11 mouse cellular contexts compared by ENCODE assay signal in the genomic region with DNA sequence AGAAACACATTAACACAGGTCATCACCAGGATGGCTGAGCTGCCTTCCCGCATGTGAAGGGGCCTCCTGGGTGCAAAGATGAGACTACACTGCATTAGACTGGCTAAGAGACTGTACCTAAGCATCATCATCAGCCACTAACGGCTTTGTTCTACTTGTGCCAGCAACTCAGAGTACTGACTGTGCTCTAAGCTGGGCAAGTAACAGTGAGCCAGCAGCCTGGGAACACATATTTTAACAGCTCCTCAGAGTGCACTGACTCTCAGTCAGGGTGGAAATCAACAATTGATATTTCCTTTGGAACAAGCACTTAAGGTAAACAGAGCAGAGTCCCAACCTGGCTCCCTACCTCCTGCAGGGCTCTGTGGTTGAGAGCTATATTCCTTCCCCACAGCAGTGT. TPM values are rescaled to one million over a fixed set of nuclear protein-coding genes. Genes with fewer than 3 reads are reported as not detected.
DNase-seq lines count a peak whose midpoint lies in the region; ATAC-seq lines count a peak whose summit lies in the region.
"Had no signal": no experiment of that assay in that cellular context is flagged by ENCODE, and none has a peak within 500 bp of the region (broad histone marks: within the 10 kb centered on the region; RNA-seq: fewer than 3 reads in every experiment).

No protein-coding gene starts in this region.

- H3K4me2 ChIP-seq in forebrain, embryonic 11.5 days (ENCODE audit: low read depth, low read length, severe bottlenecking), result no peak overlapping the region
- H3K4me2 ChIP-seq in kidney, embryonic 15.5 days, result no peak overlapping the region
- H3K4me2 ChIP-seq in heart, embryonic 13.5 days, result no peak overlapping the region
- no peak overlapping the region for H3K4me2 ChIP-seq in limb, embryonic 15.5 days
- H3K4me2 ChIP-seq: embryonic facial prominence, embryonic 12.5 days had no signal

- H3K27me3 ChIP-seq in forebrain, embryonic 10.5 days (ENCODE audit: poor library complexity, severe bottlenecking), result no peaks in the 10 kb centered on the region
- H3K27me3 ChIP-seq in forebrain, embryonic 11.5 days (ENCODE audit: control insufficient read depth, insufficient read depth, low read length), result no peaks in the 10 kb centered on the region
- H3K27me3 ChIP-seq in kidney, embryonic 15.5 days, result no peaks in the 10 kb centered on the region
- no peaks in the 10 kb centered on the region for H3K27me3 ChIP-seq in heart, embryonic 13.5 days (replicated peaks)
- H3K27me3 ChIP-seq in limb, embryonic 15.5 days, result no peaks in the 10 kb centered on the region
- H3K27me3 ChIP-seq: embryonic facial prominence, embryonic 12.5 days had no signal

- no peaks in the 10 kb centered on the region for H3K9me3 ChIP-seq in forebrain, embryonic 10.5 days
- H3K9me3 ChIP-seq in forebrain, embryonic 11.5 days (ENCODE audit: control insufficient read depth, low read length), result no peaks in the 10 kb centered on the region
- no peaks in the 10 kb centered on the region for H3K9me3 ChIP-seq in kidney, embryonic 15.5 days (replicated peaks)
- H3K9me3 ChIP-seq in heart, embryonic 13.5 days, result no peaks in the 10 kb centered on the region
- no peaks in the 10 kb centered on the region for H3K9me3 ChIP-seq in limb, embryonic 15.5 days
- H3K9me3 ChIP-seq: embryonic facial prominence, embryonic 12.5 days had no signal

- no peak for DNase-seq in forebrain, embryonic 10.5 days (ENCODE audit: extremely low spot score, low spot score)
- no peak for DNase-seq in forebrain, embryonic 11.5 days (ENCODE audit: low spot score)
- no peak for DNase-seq in kidney, adult 9 months
- no peak for DNase-seq in testis, postnatal 14 days (ENCODE audit: low spot score)
- no peak for DNase-seq in ovary, postnatal 10 days (ENCODE audit: low spot score)
- DNase-seq: lung, postnatal 14 days; retina, postnatal 1 day had no signal

- no peak overlapping the region for H3K4me3 ChIP-seq in forebrain, embryonic 10.5 days
- H3K4me3 ChIP-seq in forebrain, embryonic 11.5 days (ENCODE audit: low read depth, low read length), result no peak overlapping the region
- no peak overlapping the region for H3K4me3 ChIP-seq in kidney, embryonic 15.5 days (replicated peaks)
- no peak overlapping the region for H3K4me3 ChIP-seq in heart, embryonic 13.5 days
- H3K4me3 ChIP-seq in limb, embryonic 15.5 days, result no peak overlapping the region
- H3K4me3 ChIP-seq: embryonic facial prominence, embryonic 12.5 days had no signal

- ATAC-seq in forebrain, embryonic 11.5 days (replicated peaks; ENCODE audit: low FRiP score), result no peak
- ATAC-seq in kidney, embryonic 15.5 days (replicated peaks; ENCODE audit: low FRiP score), result no peak
- ATAC-seq in heart, embryonic 13.5 days (ENCODE audit: extremely low read depth, insufficient number of reproducible peaks, low FRiP score, low TSS enrichment), result no peak
- no peak for ATAC-seq in limb, embryonic 15.5 days (ENCODE audit: insufficient number of reproducible peaks, low FRiP score, low TSS enrichment, low read depth)

- H3K4me1 ChIP-seq in forebrain, embryonic 10.5 days, result peaks cover 80% of the 10 kb centered on the region
- H3K4me1 ChIP-seq in forebrain, embryonic 11.5 days (replicated peaks; ENCODE audit: control insufficient read depth, insufficient read depth, low read length), result peaks cover 6% of the 10 kb centered on the region; the same call in 1 of the 2 replicates
- H3K4me1 ChIP-seq in kidney, embryonic 15.5 days, result peaks cover 54% of the 10 kb centered on the region
- H3K4me1 ChIP-seq in heart, embryonic 13.5 days, result peaks cover 75% of the 10 kb centered on the region
- peaks cover 57% of the 10 kb centered on the region for H3K4me1 ChIP-seq in limb, embryonic 15.5 days

- no peak overlapping the region for H3K9ac ChIP-seq in forebrain, embryonic 11.5 days (ENCODE audit: low read length)
- no peak overlapping the region for H3K9ac ChIP-seq in kidney, embryonic 15.5 days
- peak overlapping the region; percentile 57 for H3K9ac ChIP-seq in heart, embryonic 13.5 days
- H3K9ac ChIP-seq in limb, embryonic 15.5 days, result no peak overlapping the region
- H3K9ac ChIP-seq: embryonic facial prominence, embryonic 12.5 days had no signal

- peaks cover 17% of the 10 kb centered on the region for H3K36me3 ChIP-seq in forebrain, embryonic 10.5 days (replicated peaks)
- no peaks in the 10 kb centered on the region; the same call in 1 of the 2 replicates for H3K36me3 ChIP-seq in forebrain, embryonic 11.5 days (ENCODE audit: control insufficient read depth, insufficient read depth, low read length)
- no peaks in the 10 kb centered on the region for H3K36me3 ChIP-seq in kidney, embryonic 15.5 days
- H3K36me3 ChIP-seq in heart, embryonic 13.5 days, result no peaks in the 10 kb centered on the region
- no peaks in the 10 kb centered on the region for H3K36me3 ChIP-seq in limb, embryonic 15.5 days
- H3K36me3 ChIP-seq: embryonic facial prominence, embryonic 12.5 days had no signal

- peak overlapping the region; percentile 68; the same call in 1 of the 2 replicates for H3K27ac ChIP-seq in forebrain, embryonic 10.5 days
- H3K27ac ChIP-seq in forebrain, embryonic 11.5 days (ENCODE audit: low read depth, low read length), result no peak overlapping the region
- H3K27ac ChIP-seq in kidney, embryonic 15.5 days, result 0 out of 2 replicates have a peak overlapping the region, but pooled peaks have one; percentile 24
- H3K27ac ChIP-seq in heart, embryonic 13.5 days (replicated peaks), result peak overlapping the region; percentile 97
- 0 out of 2 replicates have a peak overlapping the region, but pooled peaks have one; percentile 12 for H3K27ac ChIP-seq in limb, embryonic 15.5 days

- WGBS in forebrain, embryonic 10.5 days, result 87% methylated on average over 2 of the region's 2 CpGs
- WGBS in forebrain, embryonic 11.5 days, result 82% methylated on average over 2 of the region's 2 CpGs
- 49% methylated on average over 2 of the region's 2 CpGs for WGBS in kidney, embryonic 15.5 days
- 50% methylated on average over 2 of the region's 2 CpGs for WGBS in heart, embryonic 13.5 days
- WGBS in limb, embryonic 15.5 days, result 38% methylated on average over 2 of the region's 2 CpGs

RNA-seq across cellular contexts. Expression of gene Nxn, which starts 26.8 kb away (rescaled TPM):
- 55.4 and 62.3 TPM in 2 replicates for polyA plus RNA-seq in forebrain, embryonic 10.5 days (2016; fragmentation: Nextera tagmentation; extraction: Ambion mirVana)
- 52.3 and 65.1 TPM in 2 replicates for polyA plus RNA-seq in forebrain, embryonic 11.5 days (2014; fragmentation: Nextera tagmentation; extraction: Ambion mirVana)
- 30.2 and 33.1 TPM in 2 replicates for polyA plus RNA-seq in kidney, embryonic 15.5 days (2015; fragmentation: Nextera tagmentation; extraction: Ambion mirVana)
- polyA plus RNA-seq in heart, embryonic 13.5 days (2015; fragmentation: Nextera tagmentation; extraction: Ambion mirVana), result 23.2 and 23.6 TPM in 2 replicates
- polyA plus RNA-seq in limb, embryonic 15.5 days (2015; fragmentation: Nextera tagmentation; extraction: Ambion mirVana), result 48.1 and 60.8 TPM in 2 replicates

RNA-seq across cellular contexts. Expression of gene Timm22, which starts 34.6 kb away (rescaled TPM):
- 127 and 128 TPM in 2 replicates for polyA plus RNA-seq in forebrain, embryonic 10.5 days (2016; fragmentation: Nextera tagmentation; extraction: Ambion mirVana)
- polyA plus RNA-seq in forebrain, embryonic 11.5 days (2014; fragmentation: Nextera tagmentation; extraction: Ambion mirVana), result 109 and 113 TPM in 2 replicates
- polyA plus RNA-seq in kidney, embryonic 15.5 days (2015; fragmentation: Nextera tagmentation; extraction: Ambion mirVana), result 105 and 111 TPM in 2 replicates
- polyA plus RNA-seq in heart, embryonic 13.5 days (2015; fragmentation: Nextera tagmentation; extraction: Ambion mirVana), result 78.6 and 92.4 TPM in 2 replicates
- 101 and 107 TPM in 2 replicates for polyA plus RNA-seq in limb, embryonic 15.5 days (2015; fragmentation: Nextera tagmentation; extraction: Ambion mirVana)
